Mouse (Mus musculus) midbrain, embryonic 16.5 days (tissue): ENCODE results near the gene Dcun1d5. TPM values are rescaled to one million over a fixed set of nuclear protein-coding genes. Genes with fewer than 3 reads are reported as not detected.
A peak's percentile ranks its signal among the peaks of the same experiment; 100 is the strongest.

ENCODE experiments used
- ATAC-seq: fragments of 200-750 bp; cut with Nextera tagmentation; 2 replicates; pipeline ENCODE4 v1.8.0; 2017; ENCODE audit warnings: moderate TSS enrichment
- H3K27ac ChIP-seq: fragments of 300-500 bp; sonication (generic); 2 replicates; pipeline ENCODE4 v1.5.1; 2014; ENCODE audit warnings: mild to moderate bottlenecking, low read length, mixed read lengths
- H3K27me3 ChIP-seq: fragments of 300-500 bp; sonication (generic); 2 replicates; pipeline ENCODE4 v1.6.1; 2014; ENCODE audit warnings: low read depth, low read length, mixed read lengths; ENCODE audit not compliant: control insufficient read depth, insufficient read depth
- H3K36me3 ChIP-seq: fragments of 300-500 bp; sonication (generic); 2 replicates; pipeline ENCODE4 v1.6.1; 2014; ENCODE audit warnings: mild to moderate bottlenecking, low read length, moderate library complexity, mixed read lengths; ENCODE audit not compliant: control insufficient read depth, insufficient read depth
- H3K4me1 ChIP-seq: fragments of 300-500 bp; sonication (generic); 2 replicates; pipeline ENCODE4 v1.6.1; 2014; ENCODE audit warnings: mild to moderate bottlenecking, low read length, mixed read lengths; ENCODE audit not compliant: control insufficient read depth, insufficient read depth
- H3K4me2 ChIP-seq: fragments of 300-500 bp; sonication (generic); 2 replicates; pipeline ENCODE4 v1.6.1; 2014; ENCODE audit warnings: mild to moderate bottlenecking, low read length, mixed read lengths
- H3K4me3 ChIP-seq: fragments of 300-500 bp; sonication (generic); 2 replicates; pipeline ENCODE4 v1.5.1; 2014; ENCODE audit warnings: low read depth, mild to moderate bottlenecking, low read length, moderate library complexity, mixed read lengths
- H3K9ac ChIP-seq: fragments of 300-500 bp; sonication (generic); 2 replicates; pipeline ENCODE4 v1.6.1; 2014; ENCODE audit warnings: low read depth, low read length, mixed read lengths
- H3K9me3 ChIP-seq: fragments of 300-500 bp; sonication (generic); replicated peaks from 2 replicates; pipeline ENCODE4 v1.6.1; 2014; ENCODE audit warnings: mild to moderate bottlenecking, low read length, mixed read lengths; ENCODE audit not compliant: control insufficient read depth, poor library complexity, severe bottlenecking
- WGBS: fragments of 180-500 bp; shearing (Covaris S2); extraction: QIAGEN DNeasy Blood & Tissue Kit; methylation state at CpG from one replicate; pipeline ENCODE4 v1.1.7; 2014; 5-methylcytosine and 5-hydroxymethylcytosine counted together
- polyA plus RNA-seq: library from polyadenylated mRNA; unstranded; fragments of >200 nt; fragmentation: Nextera tagmentation; extraction: Ambion mirVana; gene quantifications from 2 replicates; pipeline ENCODE4 v1.2.1, GENCODE M21; 2015

The Dcun1d5 gene
- polyA plus RNA-seq = 86.8 and 99.4 TPM in 2 replicates

- peak within 1 kb of the TSS; percentile 90 for H3K9ac ChIP-seq
- WGBS = under 1% methylated on average over 62 of the region's 62 CpGs
- H3K4me1 ChIP-seq = peaks cover 24% of the 10 kb centered on the region
- ATAC-seq = peak; percentile 100
- peak within 1 kb of the TSS; percentile 92 for H3K27ac ChIP-seq
- H3K9me3 ChIP-seq = no peaks in the 10 kb centered on the region
- H3K4me3 ChIP-seq = peak within 1 kb of the TSS; percentile 91
- H3K36me3 ChIP-seq = no peaks in the 10 kb centered on the region
- H3K27me3 ChIP-seq = no peaks in the 10 kb centered on the region
- peak within 1 kb of the TSS; percentile 98 for H3K4me2 ChIP-seq
Measured at GRCm38 (mm10) chr9:7184172-7184896, at the start of gene Dcun1d5, which contains the start of gene Dync2h1. TSS of gene Dcun1d5 (plus strand) at chr9:7184520. TSS of gene Dync2h1 (minus strand) at chr9:7184446.

DNA sequence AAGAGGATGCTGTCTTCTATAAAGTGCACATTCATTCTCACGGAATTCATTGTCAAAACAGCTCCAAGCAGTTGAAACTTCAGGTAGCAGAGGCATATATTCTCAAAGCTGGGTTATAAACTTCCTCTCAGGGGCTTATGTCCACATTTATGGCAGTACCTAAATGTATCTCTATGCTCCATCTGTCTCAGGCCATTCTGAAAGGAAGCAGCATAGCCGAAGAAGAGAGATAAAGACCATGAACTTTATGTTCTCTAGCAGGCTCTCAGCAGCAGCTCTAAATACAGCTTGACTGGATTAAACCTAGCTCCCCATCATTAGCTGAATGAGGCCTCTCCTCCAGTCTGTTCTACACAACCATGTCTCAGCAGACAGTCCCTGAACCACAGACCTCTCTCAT is 29.9 kb upstream of the Dcun1d5 start:
- H3K4me1 ChIP-seq = no peaks in the 10 kb centered on the region
- peaks cover 21% of the 10 kb centered on the region for H3K36me3 ChIP-seq
- no peak for ATAC-seq
- H3K4me2 ChIP-seq = no peak overlapping the region
- WGBS = 95% methylated on average over 2 of the region's 2 CpGs
- no peak overlapping the region for H3K4me3 ChIP-seq
- no peak overlapping the region for H3K27ac ChIP-seq
- H3K27me3 ChIP-seq = no peaks in the 10 kb centered on the region
- no peak overlapping the region for H3K9ac ChIP-seq
- H3K9me3 ChIP-seq = no peaks in the 10 kb centered on the region

GRCm38 (mm10) chr9:7158605-7159004 is 25.7 kb upstream of the Dcun1d5 start:
- Histone ChIP-seq H3K4me3 (no peak overlapping the region), H3K36me3 (peaks cover 34% of the 10 kb centered on the region), H3K4me1 (no peaks in the 10 kb centered on the region), H3K9me3 (no peaks in the 10 kb centered on the region), H3K4me2 (no peak overlapping the region), H3K9ac (no peak overlapping the region), H3K27me3 (no peaks in the 10 kb centered on the region), H3K27ac (no peak overlapping the region)
- 94% methylated on average over 7 of the region's 7 CpGs for WGBS
- ATAC-seq = no peak

- Histone ChIP-seq H3K4me1 (no peaks in the 10 kb centered on the region), H3K4me2 (no peak overlapping the region), H3K27ac (no peak overlapping the region), H3K4me3 (no peak overlapping the region), H3K36me3 (peaks cover 32% of the 10 kb centered on the region), H3K9ac (no peak overlapping the region), H3K27me3 (no peaks in the 10 kb centered on the region), H3K9me3 (no peaks in the 10 kb centered on the region)
- no peak for ATAC-seq
- WGBS = 90% methylated on average over 3 of the region's 3 CpGs
Measured at GRCm38 (mm10) chr9:7159718-7160117, 24.6 kb upstream of the Dcun1d5 start.

DNA sequence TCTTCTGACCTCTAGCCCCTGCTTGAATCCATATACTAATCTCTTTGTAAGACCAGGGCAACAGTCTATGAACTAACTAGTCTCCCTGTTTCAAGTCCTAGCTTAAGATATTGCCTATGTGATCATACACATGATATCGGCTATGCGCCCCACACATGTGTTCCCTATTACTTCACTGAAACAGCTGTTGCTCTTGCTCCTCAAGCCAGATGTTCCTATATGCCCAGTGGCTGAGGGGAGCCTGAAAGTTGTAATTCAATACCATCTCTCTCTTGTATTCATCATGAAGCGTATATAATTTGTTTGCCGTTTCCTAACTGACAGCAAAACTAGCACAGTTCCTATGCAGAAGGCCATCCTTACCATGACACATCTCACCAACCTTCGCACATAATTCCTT is 23.6 kb upstream of the Dcun1d5 start:
- no peaks in the 10 kb centered on the region for H3K9me3 ChIP-seq
- H3K27me3 ChIP-seq = no peaks in the 10 kb centered on the region
- H3K4me3 ChIP-seq = no peak overlapping the region
- no peak overlapping the region for H3K27ac ChIP-seq
- ATAC-seq = no peak
- no peaks in the 10 kb centered on the region for H3K4me1 ChIP-seq
- no peak overlapping the region for H3K4me2 ChIP-seq
- H3K9ac ChIP-seq = no peak overlapping the region
- 92% methylated on average over 5 of the region's 5 CpGs for WGBS
- H3K36me3 ChIP-seq = peaks cover 31% of the 10 kb centered on the region

- Histone ChIP-seq H3K9me3 (no peaks in the 10 kb centered on the region), H3K36me3 (peaks cover 20% of the 10 kb centered on the region), H3K27ac (no peak overlapping the region), H3K9ac (no peak overlapping the region), H3K4me2 (no peak overlapping the region), H3K4me1 (no peaks in the 10 kb centered on the region), H3K27me3 (no peaks in the 10 kb centered on the region), H3K4me3 (no peak overlapping the region)
- ATAC-seq = no peak
- 92% methylated on average over 6 of the region's 6 CpGs for WGBS
Measured at GRCm38 (mm10) chr9:7167339-7167998, 16.9 kb upstream of the Dcun1d5 start.

DNA sequence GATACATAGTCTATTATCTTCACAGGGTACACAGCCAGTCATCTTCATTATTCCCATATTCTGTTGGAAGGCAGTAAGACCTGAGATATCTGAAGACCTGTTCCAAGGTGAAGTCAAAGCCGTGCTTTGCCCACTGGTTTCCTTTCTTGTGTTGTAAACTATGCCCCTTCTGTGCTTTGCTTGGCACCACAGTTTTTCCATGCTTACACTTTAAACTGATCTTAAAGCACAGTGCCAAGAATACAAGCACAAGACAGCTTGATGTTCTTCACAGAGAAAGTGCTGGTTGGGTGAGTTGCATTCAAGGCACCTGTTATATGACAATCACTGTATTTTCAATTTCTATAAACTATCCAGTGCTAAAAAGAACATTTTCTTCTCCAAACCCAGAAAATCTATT is 10.6 kb upstream of the Dcun1d5 start:
- H3K27me3 ChIP-seq = no peaks in the 10 kb centered on the region
- no peak overlapping the region for H3K4me3 ChIP-seq
- no peak overlapping the region for H3K4me2 ChIP-seq
- 96% methylated on average over 1 of the region's 1 CpGs for WGBS
- H3K9me3 ChIP-seq = no peaks in the 10 kb centered on the region
- H3K36me3 ChIP-seq = peaks cover 6% of the 10 kb centered on the region; the same call in 1 of the 2 replicates
- no peak overlapping the region for H3K27ac ChIP-seq
- no peak for ATAC-seq
- H3K4me1 ChIP-seq = peaks cover 11% of the 10 kb centered on the region
- H3K9ac ChIP-seq = no peak overlapping the region

GRCm38 (mm10) chr9:7176618-7177610 is 7.4 kb upstream of the Dcun1d5 start:
- peak overlapping the region; percentile 73 for H3K4me3 ChIP-seq
- H3K27ac ChIP-seq = peak overlapping the region; percentile 66
- H3K4me2 ChIP-seq = peak overlapping the region; percentile 97
- peak overlapping the region; percentile 75 for H3K9ac ChIP-seq
- no peaks in the 10 kb centered on the region for H3K9me3 ChIP-seq
- H3K27me3 ChIP-seq = no peaks in the 10 kb centered on the region
- 10% methylated on average over 41 of the region's 41 CpGs for WGBS
- no peaks in the 10 kb centered on the region for H3K36me3 ChIP-seq
- H3K4me1 ChIP-seq = peaks cover 11% of the 10 kb centered on the region
- peak; percentile 100 for ATAC-seq
